Mouse (Mus musculus) stomach, adult 2 months (tissue): ENCODE results near the gene Vmn2r80. TPM values are rescaled to one million over a fixed set of nuclear protein-coding genes. Genes with fewer than 3 reads are reported as not detected.

Experiments used
- polyA plus RNA-seq: library from polyadenylated mRNA; depleted of rRNA; stranded (reverse); fragments of >200 nt; gene quantifications from 2 replicates; pipeline ENCODE4 v1.2.3, GENCODE M21; 2012; rRNA removed

Gene Vmn2r80
- not detected in 2 replicates for polyA plus RNA-seq

GRCm38 (mm10) chr10:79148469-79148868 is at the start of gene Vmn2r80:
Gene Vmn2r80 (plus strand): TSS chr10:79148769.

Other genes with a start within 250 kb of the Vmn2r80 start
- gene Olfr1354, start 235.6 kb upstream of the Vmn2r80 start, polyA plus RNA-seq = not detected in 2 replicates
- not detected in 2 replicates for gene Olfr8, start 198.1 kb upstream of the Vmn2r80 start, polyA plus RNA-seq
- gene Olfr1353, start 185.5 kb upstream of the Vmn2r80 start, polyA plus RNA-seq = not detected in 2 replicates
- not detected in 2 replicates for gene Olfr1352, start 167.7 kb upstream of the Vmn2r80 start, polyA plus RNA-seq
- gene Olfr1351, start 136.3 kb upstream of the Vmn2r80 start, polyA plus RNA-seq = not detected in 2 replicates
- not detected in 2 replicates for gene Olfr57, start 120.0 kb upstream of the Vmn2r80 start, polyA plus RNA-seq
- gene 2610008E11Rik, start 51.2 kb upstream of the Vmn2r80 start, polyA plus RNA-seq = 0.11 and 0.47 TPM in 2 replicates
- not detected in 2 replicates for gene Vmn2r81, start 98.9 kb downstream of the Vmn2r80 start, polyA plus RNA-seq
- not detected in 2 replicates for gene Vmn2r82, start 207.8 kb downstream of the Vmn2r80 start, polyA plus RNA-seq